26 mouse cellular contexts compared by ENCODE assay signal in genomic region chr4:62795538-62795937, GRCm38 (mm10).
A peak's percentile ranks its signal among the peaks of the same experiment; 100 is the strongest.
DNase-seq lines count a peak whose midpoint lies in the region; ATAC-seq and TF ChIP-seq lines count a peak whose summit lies in the region.
"Had no signal": no experiment of that assay in that cellular context is flagged by ENCODE, and none has a peak within 500 bp of the region (broad histone marks: within the 10 kb centered on the region; RNA-seq: fewer than 3 reads in every experiment).

No protein-coding gene starts in this region.

- no peaks in the 10 kb centered on the region for H3K36me3 ChIP-seq in CH12.LX (replicated peaks in 1 of 2; ENCODE audit: control insufficient read depth in 1 of 2, insufficient read depth in 1 of 2, low read length in 1 of 2)
- H3K36me3 ChIP-seq in midbrain, embryonic 13.5 days: no peaks in the 10 kb centered on the region
- H3K36me3 ChIP-seq: embryonic facial prominence, embryonic 12.5 days; embryonic facial prominence, embryonic 15.5 days; heart, embryonic 12.5 days; heart, embryonic 15.5 days had no signal

- dilution Hi-C loops in CH12.LX (cut with MboI; ENCODE audit: extremely low pct_ligation_motif_present, extremely low pct_unique_long_range_greater_than_20kb, low sequenced_read_pairs): no loop called here

- no peak for TF ChIP-seq CTCF in CH12.LX (conservative IDR thresholded peaks at IDR 0.05 in 1 of 2, IDR thresholded peaks at IDR 0.05 in 1 of 2; ENCODE audit: low read depth in 2 of 2, low read length in 2 of 2)
- no peak for TF ChIP-seq CTCF in brain, embryonic 14.5 days (IDR thresholded peaks at IDR 0.05; ENCODE audit: borderline replicate concordance, extremely low read depth, insufficient read depth, insufficient read length)

- WGBS in midbrain, embryonic 13.5 days: 70% methylated on average over 10 of the region's 10 CpGs

- in situ Hi-C loops in CH12.LX (cut with MboI; ENCODE audit: low pct_ligation_motif_present, low pct_unique_long_range_greater_than_20kb, low sequenced_read_pairs): loop anchor here (25.0 kb wide), 1 partner anchor 317 kb away; no protein-coding TSS in a partner anchor

- no peaks in the 10 kb centered on the region for H3K9me3 ChIP-seq in CH12.LX (replicated peaks; ENCODE audit: low read length)
- H3K9me3 ChIP-seq in midbrain, embryonic 13.5 days: no peaks in the 10 kb centered on the region
- H3K9me3 ChIP-seq: embryonic facial prominence, embryonic 12.5 days; embryonic facial prominence, embryonic 15.5 days; heart, embryonic 12.5 days; heart, embryonic 15.5 days had no signal

- no peak for TF ChIP-seq RAD21 in CH12.LX (IDR thresholded peaks at IDR 0.05; ENCODE audit: low read depth, low read length)

- peak; percentile 44 for DNase-seq in thymus, postnatal 14 days
- DNase-seq in thymus, postnatal 25 days: no peak
- DNase-seq in CD4-positive, CD25-positive, alpha-beta regulatory T cell, adult 2 months (ENCODE audit: low read depth, low spot score): peak; percentile 30
- no peak for DNase-seq in CH12.LX (ENCODE audit: extremely low read depth)
- DNase-seq in brain, embryonic 14.5 days (ENCODE audit: low read depth): peak; percentile 26
- no peak for DNase-seq in kidney, postnatal 10 days
- no peak for DNase-seq in testis, postnatal 14 days (ENCODE audit: low spot score)
- DNase-seq: adrenal gland, adult 2 months; adrenal gland, postnatal 14 days; cerebellum, adult 18-20 months; cerebellum, adult 9-10 months; cerebellum, postnatal 25 days; forebrain, postnatal 0 days; gastrocnemius, adult 2 months; gastrocnemius, postnatal 14 days; heart, adult 11 months; heart, postnatal 10 days; heart, postnatal 36 days had no signal

- no peaks in the 10 kb centered on the region for H3K79me2 ChIP-seq in CH12.LX (replicated peaks; ENCODE audit: control insufficient read depth, extremely low read depth, insufficient read depth, poor library complexity, severe bottlenecking)

- no peak for TF ChIP-seq EP300 in CH12.LX (IDR thresholded peaks at IDR 0.05; ENCODE audit: low read length)

- H3K4me1 ChIP-seq in CH12.LX (ENCODE audit: control insufficient read depth in 1 of 2, insufficient read depth in 2 of 2): no peaks in the 10 kb centered on the region
- no peaks in the 10 kb centered on the region for H3K4me1 ChIP-seq in midbrain, embryonic 13.5 days (replicated peaks)
- H3K4me1 ChIP-seq: heart, embryonic 12.5 days; heart, embryonic 15.5 days had no signal

- no peak overlapping the region for H3K9ac ChIP-seq in CH12.LX (ENCODE audit: insufficient read depth, low read depth)
- H3K9ac ChIP-seq in midbrain, embryonic 13.5 days (replicated peaks): no peak overlapping the region
- H3K9ac ChIP-seq: embryonic facial prominence, embryonic 12.5 days; embryonic facial prominence, embryonic 15.5 days; forebrain, postnatal 0 days; heart, embryonic 12.5 days; heart, embryonic 15.5 days; hindbrain, embryonic 14.5 days had no signal

- no peak overlapping the region for H3K27ac ChIP-seq in CH12.LX (ENCODE audit: insufficient read depth, low read depth)
- no peak overlapping the region for H3K27ac ChIP-seq in midbrain, embryonic 13.5 days
- H3K27ac ChIP-seq: embryonic facial prominence, embryonic 12.5 days; embryonic facial prominence, embryonic 15.5 days; gastrocnemius, adult 2 months; heart, embryonic 15.5 days; hindbrain, embryonic 14.5 days; hindbrain, postnatal 0 days had no signal

- no peak overlapping the region for H3K4me2 ChIP-seq in CH12.LX (ENCODE audit: insufficient read depth, low read depth, poor library complexity, severe bottlenecking)
- H3K4me2 ChIP-seq in midbrain, embryonic 13.5 days (replicated peaks): no peak overlapping the region
- H3K4me2 ChIP-seq: embryonic facial prominence, embryonic 12.5 days; embryonic facial prominence, embryonic 15.5 days; heart, embryonic 12.5 days; heart, embryonic 15.5 days; hindbrain, embryonic 14.5 days had no signal

- ATAC-seq in midbrain, embryonic 13.5 days: no peak
- ATAC-seq: forebrain, embryonic 14.5 days; forebrain, postnatal 0 days; hindbrain, postnatal 0 days had no signal

- H3K4me3 ChIP-seq in CH12.LX (replicated peaks in 1 of 3; ENCODE audit: low read depth in 2 of 3, low read length in 2 of 3, poor library complexity in 1 of 3): no peak overlapping the region
- no peak overlapping the region for H3K4me3 ChIP-seq in midbrain, embryonic 13.5 days (replicated peaks)
- H3K4me3 ChIP-seq: embryonic facial prominence, embryonic 12.5 days; embryonic facial prominence, embryonic 15.5 days; gastrocnemius, adult 2 months; heart, embryonic 12.5 days; heart, embryonic 15.5 days had no signal

- H3K27me3 ChIP-seq in CH12.LX (replicated peaks): peaks cover 41% of the 10 kb centered on the region
- H3K27me3 ChIP-seq in midbrain, embryonic 13.5 days: no peaks in the 10 kb centered on the region
- H3K27me3 ChIP-seq: embryonic facial prominence, embryonic 12.5 days; embryonic facial prominence, embryonic 15.5 days; heart, embryonic 12.5 days; heart, embryonic 15.5 days had no signal

- TF ChIP-seq POLR2A in CH12.LX (IDR thresholded peaks at IDR 0.05; ENCODE audit: low read depth, low read length): no peak
- TF ChIP-seq POLR2A in brain, embryonic 14.5 days (IDR thresholded peaks at IDR 0.05; ENCODE audit: borderline replicate concordance, extremely low read depth, insufficient read depth, insufficient read length, poor library complexity, severe bottlenecking): no peak

TF ChIP-seq in CH12.LX, 34 proteins besides CTCF, POLR2A, EP300 and RAD21:
- TF ChIP-seq BHLHE40 (IDR thresholded peaks at IDR 0.05; ENCODE audit: low read depth, low read length): peak; percentile 12; the same call in 1 of the 2 replicates
- no peak for TF ChIP-seq ELF1 (IDR thresholded peaks at IDR 0.05; ENCODE audit: low read depth, low read length)

Comparison
In these comparisons a context has a peak if more than half of its experiments do, and no peak if none do; other contexts are left out.
1. DNase-seq: peak in thymus, postnatal 14 days (single experiment), CD4-positive, CD25-positive, alpha-beta regulatory T cell, adult 2 months (single experiment) and brain, embryonic 14.5 days (single experiment); none in thymus, postnatal 25 days (single experiment), CH12.LX (single experiment), kidney, postnatal 10 days (single experiment) and testis, postnatal 14 days (single experiment).